Mouse (Mus musculus) lung, embryonic 16.5 days (tissue): ENCODE measurements around the gene Grik4. TPM values are rescaled to one million over a fixed set of nuclear protein-coding genes. Genes with fewer than 3 reads are reported as not detected.

Source experiments
- ATAC-seq: fragments of 200-750 bp; cut with Nextera tagmentation; 2 replicates; pipeline ENCODE4 v1.8.0; 2017; ENCODE audit warnings: low read depth, mild to moderate bottlenecking, moderate library complexity
- H3K27ac ChIP-seq: fragments of 300-500 bp; sonication (generic); 2 replicates; pipeline ENCODE4 v1.5.1; 2014; ENCODE audit warnings: mild to moderate bottlenecking, control low read depth, low read length
- H3K27me3 ChIP-seq: fragments of 300-500 bp; sonication (generic); 2 replicates; pipeline ENCODE4 v1.6.1; 2014; ENCODE audit warnings: low read depth, low read length, mixed read lengths; ENCODE audit not compliant: control insufficient read depth, insufficient read depth
- H3K36me3 ChIP-seq: fragments of 300-500 bp; sonication (generic); 2 replicates; pipeline ENCODE4 v1.6.1; 2014; ENCODE audit warnings: low read length; ENCODE audit not compliant: control insufficient read depth, insufficient read depth
- H3K4me1 ChIP-seq: fragments of 300-500 bp; sonication (generic); replicated peaks from 2 replicates; pipeline ENCODE4 v1.6.1; 2014; ENCODE audit warnings: low read length, mixed read lengths; ENCODE audit not compliant: control insufficient read depth, insufficient read depth
- H3K4me2 ChIP-seq: fragments of 300-500 bp; sonication (generic); 2 replicates; pipeline ENCODE4 v1.6.1; 2014; ENCODE audit warnings: low read depth, low read length, control low read depth
- H3K4me3 ChIP-seq: fragments of 300-500 bp; sonication (generic); 2 replicates; pipeline ENCODE4 v1.5.1; 2014; ENCODE audit warnings: mild to moderate bottlenecking, low read length, control low read depth
- H3K9ac ChIP-seq: fragments of 300-500 bp; sonication (generic); 2 replicates; pipeline ENCODE4 v1.6.1; 2014; ENCODE audit warnings: low read length, control low read depth
- H3K9me3 ChIP-seq: fragments of 300-500 bp; sonication (generic); 2 replicates; pipeline ENCODE4 v1.6.1; 2016; ENCODE audit warnings: low read length; ENCODE audit not compliant: control insufficient read depth
- WGBS: fragments of 180-500 bp; shearing (Covaris S2); extraction: QIAGEN DNeasy Blood & Tissue Kit; methylation state at CpG from one replicate; pipeline ENCODE4 v1.1.7; 2014; 5-methylcytosine and 5-hydroxymethylcytosine counted together
- polyA plus RNA-seq: library from polyadenylated mRNA; unstranded; fragments of >200 nt; fragmentation: Nextera tagmentation; extraction: Ambion mirVana; gene quantifications from 2 replicates; pipeline ENCODE4 v1.2.1, GENCODE M21; 2015

The Grik4 gene
- polyA plus RNA-seq, 1 experiment from 2014 or later = 2.3 TPM

- no peak overlapping the region for H3K4me3 ChIP-seq
- 59% methylated on average over 5 of the region's 5 CpGs for WGBS
- H3K9ac ChIP-seq = no peak overlapping the region
- H3K4me2 ChIP-seq = no peak overlapping the region
- ATAC-seq = no peak
- no peaks in the 10 kb centered on the region for H3K36me3 ChIP-seq
- H3K27me3 ChIP-seq = no peaks in the 10 kb centered on the region
- H3K9me3 ChIP-seq = no peaks in the 10 kb centered on the region
- H3K4me1 ChIP-seq = no peaks in the 10 kb centered on the region
- H3K27ac ChIP-seq = no peak overlapping the region
Observed at GRCm38 (mm10) chr9:42735086-42735485, 209.2 kb downstream of the Grik4 start.

- Histone ChIP-seq H3K27me3 (no peaks in the 10 kb centered on the region), H3K36me3 (no peaks in the 10 kb centered on the region), H3K4me2 (no peak overlapping the region), H3K9me3 (no peaks in the 10 kb centered on the region), H3K27ac (no peak overlapping the region), H3K4me1 (no peaks in the 10 kb centered on the region), H3K4me3 (no peak overlapping the region), H3K9ac (no peak overlapping the region)
- no peak for ATAC-seq
- 77% methylated on average over 9 of the region's 9 CpGs for WGBS
Observed at GRCm38 (mm10) chr9:42732731-42733318, 211.5 kb downstream of the Grik4 start.

- ATAC-seq = no peak
- Histone ChIP-seq H3K4me2 (no peak overlapping the region), H3K9me3 (no peaks in the 10 kb centered on the region), H3K27ac (no peak overlapping the region), H3K27me3 (no peaks in the 10 kb centered on the region), H3K36me3 (no peaks in the 10 kb centered on the region), H3K9ac (no peak overlapping the region), H3K4me3 (no peak overlapping the region), H3K4me1 (no peaks in the 10 kb centered on the region)
- 65% methylated on average over 6 of the region's 6 CpGs for WGBS
Observed at GRCm38 (mm10) chr9:42728472-42728871, 215.8 kb downstream of the Grik4 start.

DNA sequence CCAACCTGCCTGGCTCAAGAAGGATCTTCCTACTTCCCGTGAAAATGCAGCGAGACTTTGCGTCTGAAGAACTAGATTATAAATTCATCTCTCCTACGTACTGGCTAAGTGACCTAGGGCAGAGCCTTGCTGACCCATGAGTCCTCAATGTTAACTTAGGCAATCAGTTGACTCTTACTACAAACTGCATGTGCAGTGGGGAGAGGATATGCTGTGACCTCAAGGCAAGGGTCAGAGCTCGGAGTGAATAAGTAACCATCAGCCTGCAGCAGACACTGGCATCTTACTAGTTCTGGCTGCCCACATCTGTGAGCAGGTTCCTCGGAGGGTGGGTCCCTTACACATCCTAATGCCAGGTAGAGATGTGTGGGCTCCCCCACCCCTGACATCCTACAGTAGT is 216.6 kb downstream of the Grik4 start:
- no peak overlapping the region for H3K4me3 ChIP-seq
- H3K36me3 ChIP-seq = no peaks in the 10 kb centered on the region
- H3K27me3 ChIP-seq = no peaks in the 10 kb centered on the region
- ATAC-seq = no peak
- H3K9ac ChIP-seq = no peak overlapping the region
- no peak overlapping the region for H3K4me2 ChIP-seq
- no peaks in the 10 kb centered on the region for H3K9me3 ChIP-seq
- WGBS = 70% methylated on average over 6 of the region's 6 CpGs
- H3K4me1 ChIP-seq = no peaks in the 10 kb centered on the region
- no peak overlapping the region for H3K27ac ChIP-seq

GRCm38 (mm10) chr9:42727186-42727585 is 217.1 kb downstream of the Grik4 start:
- no peaks in the 10 kb centered on the region for H3K4me1 ChIP-seq
- H3K27me3 ChIP-seq = no peaks in the 10 kb centered on the region
- WGBS = 65% methylated on average over 5 of the region's 5 CpGs
- H3K9ac ChIP-seq = no peak overlapping the region
- H3K27ac ChIP-seq = no peak overlapping the region
- H3K9me3 ChIP-seq = no peaks in the 10 kb centered on the region
- no peak overlapping the region for H3K4me3 ChIP-seq
- peak; percentile 34; the same call in 1 of the 2 replicates for ATAC-seq
- no peak overlapping the region for H3K4me2 ChIP-seq
- no peaks in the 10 kb centered on the region for H3K36me3 ChIP-seq

GRCm38 (mm10) chr9:42724099-42724498 is 220.2 kb downstream of the Grik4 start:
- Histone ChIP-seq H3K27me3 (no peaks in the 10 kb centered on the region), H3K27ac (no peak overlapping the region), H3K9ac (no peak overlapping the region), H3K4me3 (no peak overlapping the region), H3K4me2 (no peak overlapping the region), H3K9me3 (no peaks in the 10 kb centered on the region), H3K4me1 (no peaks in the 10 kb centered on the region), H3K36me3 (no peaks in the 10 kb centered on the region)
- 61% methylated on average over 7 of the region's 7 CpGs for WGBS
- ATAC-seq = no peak

GRCm38 (mm10) chr9:42722501-42722900 is 221.8 kb downstream of the Grik4 start:
- Histone ChIP-seq H3K27ac (no peak overlapping the region), H3K9ac (no peak overlapping the region), H3K27me3 (no peaks in the 10 kb centered on the region), H3K9me3 (no peaks in the 10 kb centered on the region), H3K4me1 (no peaks in the 10 kb centered on the region), H3K36me3 (no peaks in the 10 kb centered on the region), H3K4me3 (no peak overlapping the region), H3K4me2 (no peak overlapping the region)
- ATAC-seq = no peak
- WGBS = 45% methylated on average over 4 of the region's 4 CpGs

DNA sequence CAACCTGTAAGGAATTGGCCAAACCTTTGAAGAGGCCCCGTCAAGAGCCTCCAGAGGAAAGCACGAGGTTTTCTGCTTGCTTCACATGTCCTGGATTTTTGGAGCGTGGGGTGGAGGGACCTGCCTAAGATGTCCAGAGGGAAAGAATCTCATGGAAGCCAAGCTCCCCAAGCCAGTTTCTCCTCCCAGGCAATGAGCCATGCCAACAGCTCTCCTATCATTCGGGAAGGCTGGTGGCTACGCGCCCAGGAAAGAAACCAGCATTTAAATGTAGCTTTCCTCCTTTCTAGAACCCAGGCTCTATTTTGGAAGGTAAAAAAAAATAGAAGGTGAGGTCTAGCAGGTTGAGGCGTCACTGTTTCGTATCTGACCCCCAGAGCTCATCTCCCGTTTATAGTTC is 222.6 kb downstream of the Grik4 start:
- no peaks in the 10 kb centered on the region for H3K4me1 ChIP-seq
- WGBS = 76% methylated on average over 9 of the region's 9 CpGs

GRCm38 (mm10) chr9:42721146-42721545 is 223.1 kb downstream of the Grik4 start:
- H3K4me3 ChIP-seq = no peak overlapping the region
- H3K4me2 ChIP-seq = no peak overlapping the region
- H3K9me3 ChIP-seq = no peaks in the 10 kb centered on the region
- no peak overlapping the region for H3K27ac ChIP-seq
- 64% methylated on average over 4 of the region's 4 CpGs for WGBS
- H3K27me3 ChIP-seq = no peaks in the 10 kb centered on the region
- no peaks in the 10 kb centered on the region for H3K4me1 ChIP-seq
- ATAC-seq = no peak
- no peak overlapping the region for H3K9ac ChIP-seq
- no peaks in the 10 kb centered on the region for H3K36me3 ChIP-seq

More for the DNA sequence above, 222.6 kb downstream of the Grik4 start:
- no peaks in the 10 kb centered on the region for H3K27me3 ChIP-seq
- no peaks in the 10 kb centered on the region for H3K36me3 ChIP-seq
- no peak overlapping the region for H3K4me2 ChIP-seq
- no peak overlapping the region for H3K4me3 ChIP-seq
- no peaks in the 10 kb centered on the region for H3K9me3 ChIP-seq
- ATAC-seq = no peak
- H3K27ac ChIP-seq = no peak overlapping the region
- no peak overlapping the region for H3K9ac ChIP-seq

GRCm38 (mm10) chr9:42713912-42714311 is 230.4 kb downstream of the Grik4 start:
- no peak overlapping the region for H3K4me3 ChIP-seq
- H3K27ac ChIP-seq = no peak overlapping the region
- no peaks in the 10 kb centered on the region for H3K4me1 ChIP-seq
- H3K36me3 ChIP-seq = no peaks in the 10 kb centered on the region
- no peaks in the 10 kb centered on the region for H3K9me3 ChIP-seq
- H3K9ac ChIP-seq = no peak overlapping the region
- no peak for ATAC-seq
- no peak overlapping the region for H3K4me2 ChIP-seq
- no peaks in the 10 kb centered on the region for H3K27me3 ChIP-seq
- 56% methylated on average over 8 of the region's 8 CpGs for WGBS
